Mouse (Mus musculus) large intestine, adult 2 months (tissue): Measurements from ENCODE around the gene Limd1. TPM values are rescaled to one million over a fixed set of nuclear protein-coding genes. Genes with fewer than 3 reads are reported as not detected.

Source experiments
- DNase-seq: peaks from one replicate; pipeline ENCODE4 v3.0.0-alpha.2; 2012; ENCODE audit warnings: low read depth, low spot score
- whole genome bisulfite sequencing: fragments of 180-500 bp; shearing (Covaris S2); methylation state at CpG from one replicate; pipeline ENCODE4 v1.1.7; 2018; 5-methylcytosine and 5-hydroxymethylcytosine counted together
- polyA plus RNA-seq: library from polyadenylated mRNA; depleted of rRNA; stranded (reverse); fragments of >200 nt; gene quantifications from 2 replicates; pipeline ENCODE4 v1.2.3, GENCODE M21; 2012; rRNA removed

Limd1 gene
- polyA plus RNA-seq, 1 experiment, result 57.6 TPM

GRCm38 (mm10) chr9:123539093-123539492 lies 60.6 kb downstream of the Limd1 start:
- 22% methylated on average over 1 of the region's 1 CpGs for WGBS
- no peak for DNase-seq

- WGBS, result 86% methylated on average over 2 of the region's 2 CpGs
- no peak for DNase-seq
These were observed 61.3 kb downstream of the Limd1 start for GRCm38 (mm10) chr9:123539823-123540222.

- WGBS, result 90% methylated on average over 3 of the region's 3 CpGs
These were observed 76.1 kb downstream of the Limd1 start for GRCm38 (mm10) chr9:123554599-123554998.

More at GRCm38 (mm10) chr9:123554599-123554998, 76.1 kb downstream of the Limd1 start:
- no peak for DNase-seq

Other genes with a start within 250 kb of the Limd1 start
- gene Tmem158, start 217.9 kb upstream of the Limd1 start, polyA plus RNA-seq, result 6.2 and 7.6 TPM in 2 replicates
- gene Lars2, start 111.8 kb upstream of the Limd1 start, polyA plus RNA-seq, result 283 and 319 TPM in 2 replicates
- gene Sacm1l, start 51.1 kb downstream of the Limd1 start, polyA plus RNA-seq, result 10.5 and 12.7 TPM in 2 replicates
- 1.2 and 1.7 TPM in 2 replicates for gene Slc6a20b, start 153.9 kb downstream of the Limd1 start, polyA plus RNA-seq
- gene Ccr9, start 199.7 kb downstream of the Limd1 start, polyA plus RNA-seq, result 4.7 and 10.7 TPM in 2 replicates
- 90.4 and 150 TPM in 2 replicates for gene Slc6a20a, start 200.2 kb downstream of the Limd1 start, polyA plus RNA-seq
- gene Lztfl1, start 239.0 kb downstream of the Limd1 start, polyA plus RNA-seq, result 1.3 and 3.8 TPM in 2 replicates